Mouse (Mus musculus) WW6 (cell line): ENCODE measurements at regions not wholly inside any gene's neighbourhood (a gene's known extent, or its start where the extent isn't known, plus 50 kb on each side); places are given as distances from the start of the nearest gene placed in this dataset.
A peak's percentile ranks its signal among the peaks of the same experiment; 100 is the strongest.
"Not testable (repeated sequence)": the region's sequence is repeated elsewhere in the genome, so short reads cannot be mapped to it uniquely, and the experiment has no call there.

ENCODE experiments used
- DNase-seq: peaks from one replicate; pipeline ENCODE4 v3.0.0-alpha.2; 2013; ENCODE audit warnings: low read depth, low spot score

GRCm38 (mm10) chr8:5523281-5523680, 418.1 kb upstream of the Slc10a2 start:
- DNase-seq: no peak

- DNase-seq: no peak
These were observed 390.7 kb upstream of the Slc10a2 start for GRCm38 (mm10) chr8:5495861-5496260.

GRCm38 (mm10) chr8:5490491-5490890, 385.3 kb upstream of the Slc10a2 start:
- no peak for DNase-seq

GRCm38 (mm10) chr8:5482938-5483337, 377.8 kb upstream of the Slc10a2 start:
- DNase-seq: no peak

- no peak for DNase-seq
These were observed 367.8 kb upstream of the Slc10a2 start for GRCm38 (mm10) chr8:5472999-5473398.

GRCm38 (mm10) chr8:5472582-5472981, 367.4 kb upstream of the Slc10a2 start:
- no peak for DNase-seq

GRCm38 (mm10) chr8:5457619-5458018, 352.5 kb upstream of the Slc10a2 start:
- no peak for DNase-seq

GRCm38 (mm10) chr8:5453469-5453868, 348.3 kb upstream of the Slc10a2 start:
- DNase-seq: no peak

GRCm38 (mm10) chr8:5442243-5442642, 337.1 kb upstream of the Slc10a2 start:
- not testable (repeated sequence) for DNase-seq

- not testable (repeated sequence) for DNase-seq
These were observed 335.3 kb upstream of the Slc10a2 start for GRCm38 (mm10) chr8:5440404-5440803.

GRCm38 (mm10) chr8:5439054-5439453, 333.9 kb upstream of the Slc10a2 start:
- no peak for DNase-seq

GRCm38 (mm10) chr8:5428303-5428971, 323.3 kb upstream of the Slc10a2 start:
- no peak for DNase-seq

GRCm38 (mm10) chr8:5416841-5417240, 311.7 kb upstream of the Slc10a2 start:
- DNase-seq: not testable (repeated sequence)

GRCm38 (mm10) chr8:5384851-5385250, 279.7 kb upstream of the Slc10a2 start:
- peak; percentile 5 for DNase-seq

GRCm38 (mm10) chr8:5378001-5378400, 272.9 kb upstream of the Slc10a2 start:
- DNase-seq: no peak

GRCm38 (mm10) chr8:5339953-5340352, 234.8 kb upstream of the Slc10a2 start:
- no peak for DNase-seq

GRCm38 (mm10) chr8:5314594-5314993, 209.4 kb upstream of the Slc10a2 start:
- no peak for DNase-seq

GRCm38 (mm10) chr8:5299982-5300381, 194.8 kb upstream of the Slc10a2 start:
- no peak for DNase-seq

GRCm38 (mm10) chr8:5297190-5297589, 192.0 kb upstream of the Slc10a2 start:
- no peak for DNase-seq

- DNase-seq: no peak
These were observed 180.6 kb upstream of the Slc10a2 start for GRCm38 (mm10) chr8:5285708-5286161.

- DNase-seq: no peak
These were observed 178.6 kb upstream of the Slc10a2 start for GRCm38 (mm10) chr8:5283799-5284198.

- no peak for DNase-seq
These were observed 157.2 kb upstream of the Slc10a2 start for GRCm38 (mm10) chr8:5262316-5262715.

- not testable (repeated sequence) for DNase-seq
These were observed 136.7 kb upstream of the Slc10a2 start for GRCm38 (mm10) chr8:5241871-5242270.
